Mouse (Mus musculus) stomach, embryonic 14.5 days (tissue): ENCODE measurements around the gene Hip1r. TPM values are rescaled to one million over a fixed set of nuclear protein-coding genes. Genes with fewer than 3 reads are reported as not detected.

ENCODE experiments used
- ATAC-seq: fragments of 200-750 bp; cut with Nextera tagmentation; 2 replicates; pipeline ENCODE4 v1.8.0; 2017; ENCODE audit warnings: low read depth, moderate TSS enrichment; ENCODE audit not compliant: insufficient number of reproducible peaks, insufficient read depth, low FRiP score
- H3K27ac ChIP-seq: fragments of 300-500 bp; sonication (generic); 2 replicates; pipeline ENCODE4 v1.5.1; 2014; ENCODE audit warnings: mild to moderate bottlenecking, low read length, moderate library complexity, mixed read lengths
- H3K27me3 ChIP-seq: fragments of 300-500 bp; sonication (generic); 2 replicates; pipeline ENCODE4 v1.6.1; 2014; ENCODE audit warnings: low read length, control low read depth, mixed read lengths; ENCODE audit not compliant: control insufficient read depth, insufficient read depth
- H3K36me3 ChIP-seq: fragments of 300-500 bp; sonication (generic); 2 replicates; pipeline ENCODE4 v1.6.1; 2014; ENCODE audit warnings: mild to moderate bottlenecking, control low read depth, low read length, moderate library complexity, mixed read lengths; ENCODE audit not compliant: control insufficient read depth, insufficient read depth
- H3K4me1 ChIP-seq: fragments of 300-500 bp; sonication (generic); 2 replicates; pipeline ENCODE4 v1.6.1; 2014; ENCODE audit warnings: low read length, control low read depth, mixed read lengths; ENCODE audit not compliant: control insufficient read depth, insufficient read depth
- H3K4me2 ChIP-seq: fragments of 300-500 bp; sonication (generic); replicated peaks from 2 replicates; pipeline ENCODE4 v1.6.1; 2014; ENCODE audit warnings: low read depth, low read length, control low read depth
- H3K4me3 ChIP-seq: fragments of 300-500 bp; sonication (generic); 2 replicates; pipeline ENCODE4 v1.5.1; 2014; ENCODE audit warnings: low read depth, low read length, control low read depth
- H3K9ac ChIP-seq: fragments of 300-500 bp; sonication (generic); replicated peaks from 2 replicates; pipeline ENCODE4 v1.6.1; 2014; ENCODE audit warnings: low read depth, mild to moderate bottlenecking, control low read depth, low read length, moderate library complexity, mixed read lengths
- H3K9me3 ChIP-seq: fragments of 300-500 bp; sonication (generic); 2 replicates; pipeline ENCODE4 v1.6.1; 2016; ENCODE audit warnings: low read depth, low read length, control low read depth; ENCODE audit not compliant: control insufficient read depth
- WGBS: fragments of 180-500 bp; shearing (Covaris S2); extraction: QIAGEN DNeasy Blood & Tissue Kit; methylation state at CpG from one replicate; pipeline ENCODE4 v1.1.7; 2014; 5-methylcytosine and 5-hydroxymethylcytosine counted together
- polyA plus RNA-seq: library from polyadenylated mRNA; unstranded; fragments of >200 nt; fragmentation: Nextera tagmentation; extraction: Ambion mirVana; gene quantifications from 2 replicates; pipeline ENCODE4 v1.2.1, GENCODE M21; 2014

The Hip1r gene
- polyA plus RNA-seq, 1 experiment from 2014 or later: 16.9 TPM

GRCm38 (mm10) chr5:124004356-124005150, 31.1 kb downstream of the Hip1r start:
- no peak overlapping the region for H3K4me3 ChIP-seq
- no peak overlapping the region for H3K9ac ChIP-seq
- H3K9me3 ChIP-seq: no peaks in the 10 kb centered on the region
- H3K4me1 ChIP-seq: no peaks in the 10 kb centered on the region
- WGBS: 88% methylated on average over 17 of the region's 17 CpGs
- H3K36me3 ChIP-seq: peaks cover 46% of the 10 kb centered on the region
- H3K4me2 ChIP-seq: no peak overlapping the region
- ATAC-seq: no peak
- H3K27me3 ChIP-seq: no peaks in the 10 kb centered on the region
- no peak overlapping the region for H3K27ac ChIP-seq

- Histone ChIP-seq H3K9me3 (no peaks in the 10 kb centered on the region), H3K27me3 (no peaks in the 10 kb centered on the region), H3K4me3 (no peak overlapping the region), H3K27ac (no peak overlapping the region), H3K36me3 (peaks cover 46% of the 10 kb centered on the region), H3K9ac (no peak overlapping the region), H3K4me2 (no peak overlapping the region), H3K4me1 (no peaks in the 10 kb centered on the region)
- WGBS: 93% methylated on average over 15 of the region's 15 CpGs
- no peak for ATAC-seq
Measured at GRCm38 (mm10) chr5:124005151-124005500, 31.7 kb downstream of the Hip1r start.

- no peaks in the 10 kb centered on the region for H3K27me3 ChIP-seq
- H3K36me3 ChIP-seq: peaks cover 46% of the 10 kb centered on the region
- H3K4me3 ChIP-seq: no peak overlapping the region
- H3K9me3 ChIP-seq: no peaks in the 10 kb centered on the region
- no peak overlapping the region for H3K27ac ChIP-seq
- H3K4me2 ChIP-seq: no peak overlapping the region
- H3K9ac ChIP-seq: no peak overlapping the region
- 73% methylated on average over 11 of the region's 11 CpGs for WGBS
- ATAC-seq: no peak
- peaks cover 4% of the 10 kb centered on the region; the same call in 1 of the 2 replicates for H3K4me1 ChIP-seq
Measured at GRCm38 (mm10) chr5:124005591-124005990, 32.2 kb downstream of the Hip1r start.

GRCm38 (mm10) chr5:124006082-124006873, 32.9 kb downstream of the Hip1r start:
- no peak overlapping the region for H3K4me2 ChIP-seq
- no peak for ATAC-seq
- no peak overlapping the region for H3K27ac ChIP-seq
- WGBS: 88% methylated on average over 26 of the region's 26 CpGs
- peaks cover 46% of the 10 kb centered on the region for H3K36me3 ChIP-seq
- peaks cover 11% of the 10 kb centered on the region for H3K4me1 ChIP-seq
- no peak overlapping the region for H3K4me3 ChIP-seq
- no peaks in the 10 kb centered on the region for H3K9me3 ChIP-seq
- H3K27me3 ChIP-seq: no peaks in the 10 kb centered on the region
- H3K9ac ChIP-seq: no peak overlapping the region

- Histone ChIP-seq H3K36me3 (peaks cover 46% of the 10 kb centered on the region), H3K4me2 (no peak overlapping the region), H3K4me1 (peaks cover 18% of the 10 kb centered on the region), H3K27ac (no peak overlapping the region), H3K9me3 (no peaks in the 10 kb centered on the region), H3K4me3 (no peak overlapping the region), H3K27me3 (no peaks in the 10 kb centered on the region), H3K9ac (no peak overlapping the region)
- 86% methylated on average over 17 of the region's 17 CpGs for WGBS
- no peak for ATAC-seq
Measured at GRCm38 (mm10) chr5:124006891-124007491, 33.6 kb downstream of the Hip1r start.

- Histone ChIP-seq H3K4me1 (peaks cover 34% of the 10 kb centered on the region), H3K4me2 (no peak overlapping the region), H3K27ac (peak overlapping the region; percentile 84; the same call in 1 of the 2 replicates)
Measured at GRCm38 (mm10) chr5:124010077-124010476, 36.6 kb downstream of the Hip1r start.

GRCm38 (mm10) chr5:124010910-124011655, 37.7 kb downstream of the Hip1r start:
- Histone ChIP-seq H3K36me3 (peaks cover 28% of the 10 kb centered on the region), H3K9me3 (no peaks in the 10 kb centered on the region), H3K27ac (peak overlapping the region; percentile 84), H3K4me3 (no peak overlapping the region), H3K4me1 (peaks cover 34% of the 10 kb centered on the region), H3K27me3 (no peaks in the 10 kb centered on the region), H3K4me2 (peak overlapping the region; percentile 29; the same call in 1 of the 2 replicates), H3K9ac (no peak overlapping the region)
- 6% methylated on average over 19 of the region's 19 CpGs for whole genome bisulfite sequencing
- ATAC-seq: peak; percentile 81; the same call in 1 of the 2 replicates

More at GRCm38 (mm10) chr5:124010077-124010476, 36.6 kb downstream of the Hip1r start:
- WGBS: 79% methylated on average over 8 of the region's 8 CpGs
- Histone ChIP-seq H3K36me3 (peaks cover 38% of the 10 kb centered on the region), H3K9ac (no peak overlapping the region), H3K27me3 (no peaks in the 10 kb centered on the region), H3K9me3 (no peaks in the 10 kb centered on the region), H3K4me3 (no peak overlapping the region)
- ATAC-seq: no peak

- Histone ChIP-seq H3K9me3 (no peaks in the 10 kb centered on the region), H3K9ac (0 out of 2 replicates have a peak overlapping the region, but pooled peaks have one; percentile 11), H3K4me3 (no peak overlapping the region), H3K4me1 (peaks cover 37% of the 10 kb centered on the region), H3K27me3 (no peaks in the 10 kb centered on the region), H3K4me2 (peak overlapping the region; percentile 29; the same call in 1 of the 2 replicates), H3K27ac (peak overlapping the region; percentile 84), H3K36me3 (peaks cover 21% of the 10 kb centered on the region)
- no peak for ATAC-seq
- 32% methylated on average over 8 of the region's 8 CpGs for WGBS
Measured at GRCm38 (mm10) chr5:124011927-124012326, 38.5 kb downstream of the Hip1r start.
